Mouse (Mus musculus): ENCODE results near the gene Tex26.

- TF ChIP-seq NRF1 (IDR thresholded peaks at IDR 0.05; ENCODE audit: low read depth, low read length) (no peak), POLR2A (IDR thresholded peaks at IDR 0.05; ENCODE audit: low read depth, low read length) (no peak), CTCF (conservative IDR thresholded peaks at IDR 0.05 in 1 of 2, IDR thresholded peaks at IDR 0.05 in 1 of 2; ENCODE audit: low read depth in 2 of 2, low read length in 2 of 2) (no peak)
Observed at GRCm38 (mm10) chr5:149392420-149392988, 47.0 kb upstream of the Tex26 start.
